Mouse (Mus musculus) liver, adult 2 months (tissue): Measurements from ENCODE around the gene Fam20b. TPM values are rescaled to one million over a fixed set of nuclear protein-coding genes. Genes with fewer than 3 reads are reported as not detected.

Source experiments
- DNase-seq: peaks from one replicate; pipeline ENCODE4 v3.0.0-alpha.2; 2011; ENCODE audit warnings: low read depth, low spot score; ENCODE audit errors: extremely low read depth
- H3K27ac ChIP-seq: fragments of 200-500 bp; replicated peaks from 2 replicates; pipeline ENCODE4 v1.5.1; 2012; ENCODE audit warnings: low read depth, mild to moderate bottlenecking, control low read depth, inconsistent platforms, low read length; ENCODE audit not compliant: insufficient read depth
- H3K27me3 ChIP-seq: fragments of 200-500 bp; 2 replicates; pipeline ENCODE4 v1.6.1; 2012; ENCODE audit warnings: mild to moderate bottlenecking, moderate library complexity, low read length, inconsistent platforms; ENCODE audit not compliant: control insufficient read depth, insufficient read depth
- H3K36me3 ChIP-seq: fragments of 200-500 bp; 2 replicates; pipeline ENCODE4 v1.6.1; 2012; ENCODE audit warnings: low read length, inconsistent platforms; ENCODE audit not compliant: control insufficient read depth, insufficient read depth
- H3K4me1 ChIP-seq: fragments of 200-500 bp; 2 replicates; pipeline ENCODE4 v1.6.1; 2011; ENCODE audit warnings: low read length; ENCODE audit not compliant: control insufficient read depth, insufficient read depth
- H3K4me3 ChIP-seq: fragments of 200-500 bp; 2 replicates; pipeline ENCODE4 v1.5.1; 2011; ENCODE audit warnings: low read depth, mild to moderate bottlenecking, control low read depth, low read length, moderate library complexity; ENCODE audit not compliant: insufficient read depth
- H3K79me2 ChIP-seq: fragments of 200-500 bp; 2 replicates; pipeline ENCODE4 v1.6.1; 2012; ENCODE audit warnings: inconsistent platforms, mild to moderate bottlenecking, low read length, moderate library complexity; ENCODE audit not compliant: control insufficient read depth, insufficient read depth
- H3K9ac ChIP-seq: fragments of 200-500 bp; 2 replicates; pipeline ENCODE4 v1.6.1; 2012; ENCODE audit warnings: low read depth, mild to moderate bottlenecking, control low read depth, inconsistent platforms, low read length
- CTCF ChIP-seq: fragments of 200-500 bp; IDR thresholded peaks from 2 replicates; pipeline ENCODE4 v1.5.1; 2011; ENCODE audit warnings: low read depth, low read length, control low read depth
- POLR2A ChIP-seq: fragments of 200-500 bp; IDR thresholded peaks from 2 replicates; pipeline ENCODE4 v1.6.1; 2011; ENCODE audit warnings: low read length, control low read depth; ENCODE audit not compliant: insufficient read depth; ENCODE audit errors: extremely low read depth
- WGBS: fragments of 180-500 bp; shearing (Covaris S2); methylation state at CpG from one replicate; pipeline ENCODE4 v1.1.7; 2018; 5-methylcytosine and 5-hydroxymethylcytosine counted together
- polyA plus RNA-seq: library from polyadenylated mRNA; depleted of rRNA; stranded (reverse); fragments of >200 nt; gene quantifications from 2 replicates; pipeline ENCODE4 v1.2.3, GENCODE M21; 2012
- total RNA-seq: library from RNA; depleted of rRNA; stranded (reverse); fragments of >200 nt; gene quantifications from 2 replicates; pipeline ENCODE4 v1.2.3, GENCODE M21; 2014

Fam20b gene
- total and polyA plus RNA-seq, 2 experiments, result 6.8 to 11.2 TPM

- Histone ChIP-seq H3K27me3 (no peaks in the 10 kb centered on the region), H3K36me3 (no peaks in the 10 kb centered on the region), H3K4me3 (no peak overlapping the region), H3K9ac (no peak overlapping the region), H3K79me2 (no peaks in the 10 kb centered on the region), H3K27ac (no peak overlapping the region), H3K4me1 (no peaks in the 10 kb centered on the region)
- 84% methylated on average over 4 of the region's 4 CpGs for WGBS
- no peak for DNase-seq
- no peak for TF ChIP-seq POLR2A
- TF ChIP-seq CTCF, result no peak
Observed at GRCm38 (mm10) chr1:156758326-156758725, 39.4 kb upstream of the Fam20b start.

- no peaks in the 10 kb centered on the region; the same call in 1 of the 2 replicates for H3K4me1 ChIP-seq
- no peak overlapping the region for H3K27ac ChIP-seq
- DNase-seq, result peak; percentile 61
- 67% methylated on average over 15 of the region's 15 CpGs for WGBS
- TF ChIP-seq CTCF, result no peak
- no peak for TF ChIP-seq POLR2A
- no peaks in the 10 kb centered on the region for H3K36me3 ChIP-seq
- no peak overlapping the region for H3K4me3 ChIP-seq
- H3K9ac ChIP-seq, result no peak overlapping the region
- no peaks in the 10 kb centered on the region for H3K79me2 ChIP-seq
- H3K27me3 ChIP-seq, result no peaks in the 10 kb centered on the region
Observed at GRCm38 (mm10) chr1:156754608-156755413, 35.9 kb upstream of the Fam20b start.

- Histone ChIP-seq H3K27me3 (no peaks in the 10 kb centered on the region), H3K9ac (no peak overlapping the region), H3K79me2 (no peaks in the 10 kb centered on the region), H3K4me1 (no peaks in the 10 kb centered on the region; the same call in 1 of the 2 replicates), H3K4me3 (no peak overlapping the region), H3K27ac (no peak overlapping the region), H3K36me3 (no peaks in the 10 kb centered on the region)
- TF ChIP-seq POLR2A (no peak), CTCF (no peak)
- WGBS, result 93% methylated on average over 7 of the region's 7 CpGs
- DNase-seq, result no peak
Observed at GRCm38 (mm10) chr1:156752990-156753389, 34.1 kb upstream of the Fam20b start.

- peak overlapping the region; percentile 60 for H3K9ac ChIP-seq
- H3K27ac ChIP-seq, result no peak overlapping the region
- 8% methylated on average over 21 of the region's 21 CpGs for WGBS
- no peaks in the 10 kb centered on the region for H3K36me3 ChIP-seq
- TF ChIP-seq CTCF, result peak; percentile 86
- TF ChIP-seq POLR2A, result no peak
- no peaks in the 10 kb centered on the region for H3K27me3 ChIP-seq
- DNase-seq, result peak; percentile 50
- no peaks in the 10 kb centered on the region; the same call in 1 of the 2 replicates for H3K4me1 ChIP-seq
- H3K4me3 ChIP-seq, result peak overlapping the region; percentile 36
- H3K79me2 ChIP-seq, result no peaks in the 10 kb centered on the region
Observed at GRCm38 (mm10) chr1:156752020-156752724, 33.3 kb upstream of the Fam20b start.

GRCm38 (mm10) chr1:156750261-156750660 is 31.4 kb upstream of the Fam20b start:
- Histone ChIP-seq H3K9ac (no peak overlapping the region), H3K36me3 (no peaks in the 10 kb centered on the region), H3K27ac (no peak overlapping the region), H3K4me3 (no peak overlapping the region), H3K27me3 (no peaks in the 10 kb centered on the region), H3K79me2 (no peaks in the 10 kb centered on the region), H3K4me1 (no peaks in the 10 kb centered on the region; the same call in 1 of the 2 replicates)
- TF ChIP-seq POLR2A (no peak), CTCF (no peak)
- WGBS, result 81% methylated on average over 4 of the region's 4 CpGs
- no peak for DNase-seq

- Histone ChIP-seq H3K27ac (no peak overlapping the region), H3K4me3 (no peak overlapping the region), H3K9ac (no peak overlapping the region), H3K79me2 (no peaks in the 10 kb centered on the region), H3K36me3 (no peaks in the 10 kb centered on the region), H3K27me3 (no peaks in the 10 kb centered on the region), H3K4me1 (no peaks in the 10 kb centered on the region; the same call in 1 of the 2 replicates)
- DNase-seq, result no peak
- TF ChIP-seq CTCF (no peak), POLR2A (no peak)
Observed at GRCm38 (mm10) chr1:156749136-156749535, 30.2 kb upstream of the Fam20b start.
